Mouse (Mus musculus): ENCODE results near the gene Tcf7.
A peak's percentile ranks its signal among the peaks of the same experiment; 100 is the strongest.

Tcf7 gene

DNA sequence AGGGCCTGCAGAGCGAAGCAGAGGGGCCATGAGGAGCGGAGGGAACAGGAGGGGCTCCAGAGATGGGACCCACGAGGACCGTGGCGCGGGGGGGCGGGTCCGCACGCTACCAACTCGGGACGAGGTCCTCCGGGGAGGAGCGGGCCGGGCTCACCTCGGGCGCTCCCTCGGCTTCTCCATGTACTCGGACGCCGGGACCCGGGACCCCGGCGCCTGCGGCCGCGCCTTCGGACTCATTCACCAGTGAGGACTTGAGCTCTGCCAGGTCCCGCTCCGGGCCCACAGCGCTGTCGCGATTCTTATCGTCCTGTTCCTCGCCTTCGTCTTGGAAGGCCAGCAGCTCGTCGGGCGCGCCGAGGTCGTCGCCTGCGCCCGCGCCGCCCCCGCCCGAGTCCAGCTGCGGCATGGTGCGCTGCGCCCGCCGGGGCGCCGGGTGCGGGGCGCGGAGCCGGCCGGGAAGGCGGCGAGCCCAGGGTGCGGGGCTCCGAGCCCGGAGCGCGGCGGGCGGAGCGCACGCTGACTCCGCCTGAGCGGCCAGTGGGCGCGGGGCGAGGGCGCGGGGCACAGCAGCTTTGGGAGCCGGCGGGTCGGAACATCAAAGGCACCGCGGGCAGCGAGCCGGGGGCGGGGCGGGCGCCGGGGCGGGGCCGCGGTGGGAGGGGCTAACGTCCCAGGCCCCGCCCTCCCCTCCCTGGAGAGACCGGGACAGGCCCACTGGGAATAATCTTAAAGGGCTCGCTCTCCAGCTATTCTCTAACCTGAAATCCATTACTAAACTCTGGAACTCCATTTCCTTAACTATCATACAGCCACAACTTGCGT, at the start of gene Tcf7:
Tcf7 (minus strand) TSS at position 241 of the 822 bp plus-strand sequence.
- peak; percentile 79 for DNase-seq

DNA sequence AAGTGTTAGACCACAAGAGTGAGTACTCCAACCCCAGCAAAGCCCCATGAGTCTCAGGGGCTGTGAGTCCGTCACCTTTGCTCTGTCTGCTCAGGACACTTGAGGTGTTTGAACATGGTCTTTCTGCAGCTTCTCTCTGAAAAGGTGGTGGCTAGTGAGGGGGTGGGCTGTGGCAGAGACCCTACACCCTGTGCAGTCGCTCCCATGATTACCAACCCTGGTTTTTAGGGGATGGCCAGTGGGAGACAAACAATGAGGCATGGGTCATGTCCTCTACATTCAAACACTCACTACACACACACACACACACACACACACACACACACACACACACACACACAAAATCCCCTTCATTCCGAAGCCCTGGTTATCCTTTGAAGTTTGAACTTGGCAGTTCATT, 44.5 kb upstream of the Tcf7 start:
- no peak for DNase-seq

DNA sequence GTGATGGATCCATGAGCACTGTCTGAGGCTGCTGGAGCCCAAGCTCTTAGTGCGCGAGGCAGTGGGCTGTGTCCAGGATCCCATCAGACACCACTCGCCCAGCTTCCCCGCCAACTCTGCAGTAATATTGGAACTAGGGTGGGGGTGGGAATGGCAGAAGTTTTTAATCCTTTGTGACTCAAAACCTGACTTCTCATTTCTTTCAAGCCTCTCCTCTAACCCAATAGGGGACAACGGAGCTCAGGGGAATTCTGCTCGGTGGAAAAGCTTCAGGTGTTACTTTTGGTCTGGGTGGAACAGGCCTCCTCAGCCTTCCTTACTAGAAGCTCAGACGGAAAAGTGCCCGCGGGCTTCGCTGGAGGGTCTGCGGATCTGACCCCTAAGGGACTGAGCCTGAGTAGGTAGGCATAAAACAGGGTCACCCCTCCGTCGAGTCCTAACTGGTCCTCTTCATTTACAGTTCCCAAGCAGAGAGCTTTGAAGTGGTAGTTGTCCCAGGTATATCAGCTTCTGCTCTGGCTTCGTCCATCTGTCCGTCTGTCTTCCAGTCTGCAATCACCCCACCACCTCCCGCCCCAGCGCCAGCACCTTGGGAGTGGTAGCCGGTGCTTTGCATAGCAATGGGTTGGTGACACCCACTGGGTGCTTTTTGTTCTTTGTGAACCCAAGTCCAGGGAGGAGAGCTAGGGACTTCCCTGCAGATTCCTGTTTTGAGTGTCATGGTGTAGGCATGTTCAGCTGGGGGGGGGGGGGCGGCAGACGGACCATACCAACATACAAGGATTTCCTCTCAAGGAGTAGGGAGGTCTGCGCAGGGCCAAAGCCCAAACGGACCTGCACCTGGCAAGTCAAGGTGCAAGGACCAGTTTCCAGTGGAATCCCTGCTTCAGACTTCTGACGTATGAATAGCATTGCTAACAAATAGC, 41.9 kb upstream of the Tcf7 start:
- no peak for DNase-seq

DNA sequence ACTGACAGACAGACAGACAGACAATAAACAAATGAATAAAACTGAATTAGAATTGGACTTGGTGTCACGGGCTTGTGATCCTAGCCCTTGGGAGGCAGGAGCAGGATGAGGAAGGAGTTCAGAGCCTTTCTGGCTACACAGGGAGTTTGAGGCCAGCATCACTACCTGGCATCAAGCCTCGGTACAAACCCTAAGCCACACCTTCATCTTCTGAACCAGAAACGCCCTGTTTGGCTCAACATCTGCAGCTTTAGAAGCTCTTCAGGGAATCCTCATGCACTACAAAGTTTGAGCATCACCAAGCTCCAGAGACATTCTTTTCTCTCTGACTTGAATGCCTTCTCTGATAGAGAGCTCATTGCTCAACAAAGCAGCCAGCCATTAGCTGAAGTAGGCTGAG, 38.7 kb upstream of the Tcf7 start:
- DNase-seq = no peak

DNA sequence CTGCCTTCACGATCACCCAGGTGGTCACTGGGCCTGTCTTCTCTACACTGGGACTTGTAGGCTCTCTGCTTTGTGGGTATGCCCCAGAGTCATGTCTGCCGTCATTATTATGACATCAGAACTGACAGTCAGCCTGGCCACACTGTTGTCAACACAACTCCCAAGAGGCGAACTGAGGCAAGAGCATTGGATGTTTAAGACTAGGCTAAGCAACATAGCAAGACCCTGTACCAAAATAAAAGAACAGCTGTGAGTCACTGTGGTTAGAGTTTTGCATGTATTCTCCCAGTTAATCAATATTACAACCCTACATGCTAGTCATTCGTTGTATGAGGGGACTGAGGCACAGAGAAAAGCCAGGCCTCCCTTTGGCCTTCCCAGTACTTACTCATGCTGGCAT, 37.7 kb upstream of the Tcf7 start:
- no peak for DNase-seq

DNA sequence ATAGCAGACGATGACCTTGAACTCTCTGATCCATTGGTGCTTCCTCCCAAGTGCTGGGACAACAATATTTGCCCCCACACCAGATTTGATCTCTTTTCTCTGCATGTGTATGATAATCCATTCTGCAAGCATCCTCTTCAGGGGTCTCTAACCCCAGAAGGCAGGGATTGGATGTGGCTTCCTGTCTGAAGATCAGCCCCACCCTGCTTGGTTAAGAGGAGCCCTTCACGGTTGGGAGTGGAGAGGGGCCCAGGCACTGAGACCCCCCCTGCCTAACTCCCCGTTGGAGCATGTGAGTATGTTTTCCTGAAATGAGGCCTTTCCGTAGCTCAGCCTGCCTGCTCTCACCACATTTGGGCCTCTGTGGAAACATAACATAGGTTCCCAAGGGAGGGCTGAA, 36.9 kb upstream of the Tcf7 start:
- no peak for DNase-seq

DNA sequence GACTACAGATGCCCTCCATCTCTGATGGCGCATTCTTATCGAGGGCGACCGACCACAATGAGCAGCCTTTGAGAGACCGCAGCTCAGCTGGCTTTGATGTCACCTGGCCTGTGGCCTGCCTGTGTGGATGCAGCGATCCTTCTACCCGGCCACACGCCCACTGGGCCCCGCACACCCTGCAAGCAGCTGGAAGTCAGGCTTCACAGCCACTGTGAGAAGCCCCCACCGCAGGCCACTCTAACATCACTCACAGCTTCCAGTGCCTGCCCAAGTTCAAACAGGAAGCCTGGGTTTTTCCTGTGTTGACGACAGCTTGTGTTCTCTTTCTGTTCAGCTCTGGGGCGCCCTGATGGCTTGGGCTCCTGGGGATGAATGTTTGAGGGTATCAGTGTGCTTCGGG, 35.6 kb upstream of the Tcf7 start:
- no peak for DNase-seq

DNA sequence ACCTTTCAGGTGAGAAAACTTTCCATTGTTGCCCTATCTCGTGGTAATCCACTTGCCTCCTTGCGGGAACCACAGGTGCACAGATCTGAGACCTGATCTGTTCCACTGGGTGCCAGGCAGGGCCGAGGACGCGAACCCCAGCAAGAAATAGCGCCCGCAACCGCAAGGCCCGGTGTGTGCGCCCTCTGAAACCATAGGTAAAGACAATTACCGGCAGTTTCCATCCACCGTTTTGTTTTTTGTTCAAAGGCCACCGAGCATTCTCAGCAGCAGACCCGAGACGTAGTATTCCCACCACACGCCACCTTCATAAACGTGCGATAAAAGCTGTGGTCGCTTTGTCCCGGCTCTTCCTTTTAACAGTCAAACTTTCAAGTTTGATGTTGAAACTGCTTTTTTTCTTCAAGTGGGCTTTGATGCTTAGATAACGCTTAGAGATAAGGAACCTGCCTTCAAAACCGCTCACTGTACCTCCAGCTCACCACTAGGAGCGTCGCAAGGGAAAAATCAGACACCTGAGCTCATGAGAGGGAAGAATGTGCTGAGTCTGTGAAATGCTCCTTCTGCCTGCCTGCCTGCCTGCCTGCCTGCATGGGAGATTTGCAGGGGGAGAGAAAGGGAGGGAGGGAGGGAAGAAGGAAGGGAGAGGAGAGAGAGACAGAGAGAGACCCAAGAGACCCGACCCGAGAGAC, 31.4 kb upstream of the Tcf7 start:
- DNase-seq = peak; percentile 13

DNA sequence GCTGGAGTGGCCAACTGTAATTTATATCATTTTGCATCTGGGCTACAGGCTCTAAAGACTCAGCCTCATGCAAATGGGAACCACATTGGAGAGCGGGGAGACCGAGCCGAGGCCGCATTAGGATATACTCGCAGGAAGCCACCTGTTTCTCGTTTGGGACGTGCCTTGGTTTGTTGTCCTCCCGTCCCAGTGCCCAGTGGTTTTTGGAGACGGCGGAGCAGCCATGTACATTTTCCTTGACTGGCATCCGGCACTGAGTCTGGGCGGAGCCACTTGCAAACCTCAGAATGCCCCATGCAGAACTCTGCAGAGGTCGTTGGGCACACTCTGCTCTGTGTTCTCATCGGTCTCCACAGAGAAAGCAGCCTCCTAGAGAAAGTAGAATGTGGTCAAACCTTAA, 27.9 kb upstream of the Tcf7 start:
- no peak for DNase-seq

DNA sequence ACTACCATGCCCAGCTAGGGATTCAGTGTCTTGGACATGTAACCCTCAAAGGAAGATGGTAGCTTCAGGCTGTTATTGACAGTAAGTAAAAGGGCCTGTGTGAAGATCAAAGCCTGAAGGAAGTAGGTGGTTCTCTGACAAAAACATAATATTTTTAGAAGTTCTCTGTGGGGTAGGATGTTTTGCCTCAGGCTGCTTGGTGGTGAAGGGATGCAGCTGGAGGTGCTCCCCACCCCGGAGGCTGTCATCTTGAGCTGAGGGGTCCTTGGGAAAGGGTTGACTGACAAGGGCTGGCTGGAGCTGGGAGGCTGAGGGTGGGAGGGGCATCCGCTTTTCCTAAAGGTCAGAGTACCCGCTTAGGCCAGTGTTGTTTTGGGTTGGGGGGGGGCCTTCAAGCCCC, 26.7 kb upstream of the Tcf7 start:
- DNase-seq = no peak

DNA sequence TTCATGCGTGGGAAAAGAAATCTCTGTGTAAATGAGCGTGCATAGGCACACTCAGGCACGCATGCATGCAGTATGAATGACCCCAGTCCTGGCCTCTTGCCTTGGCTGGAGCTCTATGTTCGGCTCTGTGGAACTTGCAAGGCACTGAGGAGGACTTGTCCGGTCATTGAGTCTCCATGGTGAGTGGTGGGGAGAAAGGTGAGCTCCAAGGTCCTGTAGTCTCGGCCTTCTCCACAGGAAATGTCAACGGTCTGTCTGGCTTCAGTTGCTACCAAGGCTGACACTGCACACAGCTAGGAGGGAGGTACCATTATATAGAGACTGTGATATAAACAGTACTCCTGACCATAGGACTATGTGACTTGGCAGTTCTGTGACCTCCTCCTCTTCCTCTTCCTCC, 23.6 kb upstream of the Tcf7 start:
- no peak for DNase-seq

DNA sequence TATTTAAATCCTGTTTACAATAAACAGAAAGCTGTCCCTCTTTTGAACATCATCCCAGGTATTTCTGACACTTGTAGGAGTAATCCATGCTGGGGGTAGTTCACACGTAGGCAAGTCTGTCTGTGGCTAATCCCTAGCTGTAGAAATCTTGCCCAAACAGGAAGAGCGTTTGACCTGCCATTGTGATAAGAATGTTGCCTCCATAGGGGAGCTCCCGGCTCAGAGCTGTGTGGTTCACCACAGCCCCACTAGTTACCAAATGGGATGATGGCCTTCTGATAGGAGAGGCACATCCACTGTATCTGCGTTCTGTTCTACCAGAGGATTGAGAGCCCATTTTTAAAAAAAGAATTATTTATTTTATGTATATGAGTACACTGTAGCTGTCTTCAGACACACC, 22.5 kb upstream of the Tcf7 start:
- no peak for DNase-seq

DNA sequence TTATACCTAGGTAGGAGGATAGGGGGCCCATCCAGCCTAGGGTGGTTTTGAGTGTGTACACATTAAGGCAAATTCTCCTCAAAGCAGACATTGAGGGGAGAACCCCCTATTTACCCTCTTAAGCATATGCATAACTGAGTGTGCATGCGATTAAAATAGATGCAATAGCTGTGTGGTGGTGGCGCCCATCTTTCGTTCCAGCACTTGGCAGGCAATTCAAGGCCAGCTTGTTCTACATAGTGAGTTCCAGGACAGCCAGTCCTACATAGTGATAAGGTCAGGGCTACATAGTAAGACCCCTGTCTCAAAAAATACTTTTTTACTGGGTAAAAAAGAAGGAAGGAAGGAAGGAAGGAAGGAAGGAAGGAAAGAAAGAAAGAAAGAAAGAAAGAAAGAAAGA, 19.9 kb upstream of the Tcf7 start:
- no peak for DNase-seq

DNA sequence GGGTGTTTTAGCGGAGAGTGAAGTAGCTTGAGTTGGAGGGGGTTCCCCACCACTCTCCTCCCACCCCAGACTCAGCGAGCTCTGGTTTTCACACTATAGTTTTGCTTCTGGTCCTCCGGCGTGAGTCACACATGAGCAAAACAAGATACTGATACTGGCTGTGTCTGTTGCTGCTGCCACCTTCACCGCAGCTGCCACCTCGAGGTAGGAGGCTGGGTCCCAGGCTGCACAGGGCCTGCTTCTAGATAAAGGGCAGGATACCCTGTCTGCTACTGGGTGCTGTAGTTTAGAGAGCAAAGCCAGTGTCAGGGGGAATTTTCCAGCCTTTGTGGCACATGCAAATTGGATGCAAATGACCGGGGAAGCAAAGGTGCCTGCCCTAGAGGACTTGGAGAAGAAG, 16.9 kb upstream of the Tcf7 start:
- DNase-seq = no peak

DNA sequence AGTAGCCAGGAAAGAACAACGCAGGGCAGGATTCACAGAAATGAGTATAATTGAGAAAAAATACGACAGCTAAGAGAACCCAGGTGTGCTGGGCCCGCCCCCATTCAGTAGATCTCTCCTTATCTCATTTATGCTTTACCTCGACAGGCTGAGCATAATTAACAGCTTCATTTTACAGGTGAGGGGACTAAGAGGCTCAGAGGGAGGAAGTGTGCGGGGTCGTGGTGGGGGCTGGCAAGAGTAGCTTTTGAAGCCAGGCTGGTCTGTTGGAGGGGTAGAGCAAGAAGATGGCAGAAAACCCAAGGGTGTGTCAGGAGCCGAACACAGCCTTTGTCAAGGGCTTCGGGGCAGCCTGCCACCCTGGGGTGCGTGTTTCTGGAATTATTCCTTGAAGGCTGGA, 16.1 kb upstream of the Tcf7 start:
- no peak for DNase-seq

DNA sequence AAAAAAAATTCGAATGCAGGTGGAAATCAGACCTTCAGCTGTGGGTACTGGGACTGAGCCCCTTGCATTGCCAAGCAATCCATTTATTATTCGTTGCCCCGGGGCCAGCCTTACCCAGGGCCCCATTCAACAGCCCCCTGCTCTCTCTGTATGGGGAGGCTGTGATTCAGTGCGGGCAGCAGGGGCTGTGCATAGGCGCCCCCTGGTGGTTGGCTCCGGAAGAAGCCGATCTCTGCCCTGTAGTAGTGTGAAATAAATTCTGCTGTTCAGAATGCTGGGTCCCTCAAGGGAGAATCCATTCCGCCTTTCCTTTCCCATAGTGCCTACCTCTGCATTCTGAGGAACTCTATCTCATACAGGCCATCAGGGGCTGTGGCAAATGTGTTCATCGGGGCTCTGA, 14.5 kb upstream of the Tcf7 start:
- peak; percentile 85 for DNase-seq

DNA sequence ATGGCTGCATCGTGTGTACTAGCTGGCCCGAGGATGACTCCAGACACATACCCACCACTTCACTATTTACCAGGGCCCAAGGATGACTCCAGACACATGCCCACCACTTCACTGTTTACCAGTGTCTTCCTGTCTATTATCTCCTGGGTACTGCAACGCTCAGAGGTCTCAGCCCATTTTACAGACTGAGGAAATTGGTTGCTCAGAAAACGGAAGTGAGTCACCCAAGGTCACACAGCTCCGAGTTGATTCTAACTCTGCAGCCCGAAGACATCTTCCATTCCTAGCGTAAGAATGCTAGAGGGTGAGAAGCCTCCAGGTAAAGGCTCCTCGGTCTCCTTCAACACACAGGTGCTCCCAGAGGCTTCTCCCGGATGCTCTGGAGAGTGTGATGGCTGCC, 11.3 kb upstream of the Tcf7 start:
- no peak for DNase-seq

DNA sequence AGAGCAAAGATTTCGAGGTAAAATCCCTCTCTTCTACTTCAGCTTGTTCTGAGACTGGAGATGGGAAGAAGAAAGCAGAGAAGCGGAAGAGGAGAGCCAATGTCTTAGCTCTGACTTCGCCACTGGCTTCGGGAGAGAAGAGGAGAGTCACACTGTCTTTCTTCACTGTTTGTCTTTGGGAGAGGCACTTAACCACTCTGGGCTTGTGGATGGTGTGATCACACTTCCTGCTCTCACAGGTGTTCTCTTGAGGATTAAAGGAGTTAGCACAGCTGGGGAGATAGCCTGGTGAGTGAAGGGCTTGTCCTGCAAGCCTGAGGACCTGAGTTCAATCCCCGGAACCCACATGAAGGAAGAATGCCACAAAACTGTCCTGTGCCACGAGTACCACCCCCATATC, 10.1 kb upstream of the Tcf7 start:
- DNase-seq = no peak

DNA sequence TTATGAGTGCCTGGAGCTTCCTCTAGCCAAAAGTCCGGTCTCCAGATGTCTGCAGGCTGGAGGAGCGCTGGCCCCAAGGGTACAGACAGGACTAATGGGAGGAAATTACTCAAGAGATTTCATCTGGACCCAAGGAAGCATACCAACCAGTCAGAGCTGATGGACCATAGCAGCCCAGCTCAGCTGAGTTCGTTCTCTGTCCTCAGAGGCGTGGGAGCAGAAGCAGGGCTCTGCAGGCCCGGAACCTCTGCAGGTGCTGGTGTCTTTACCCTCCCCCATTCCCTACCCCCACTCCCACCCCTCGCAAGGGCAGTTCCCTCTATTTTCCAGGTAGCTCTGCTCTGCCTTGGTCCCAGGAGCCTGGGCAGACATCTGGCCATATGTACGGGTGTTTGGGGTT, 9.5 kb upstream of the Tcf7 start:
- no peak for DNase-seq

DNA sequence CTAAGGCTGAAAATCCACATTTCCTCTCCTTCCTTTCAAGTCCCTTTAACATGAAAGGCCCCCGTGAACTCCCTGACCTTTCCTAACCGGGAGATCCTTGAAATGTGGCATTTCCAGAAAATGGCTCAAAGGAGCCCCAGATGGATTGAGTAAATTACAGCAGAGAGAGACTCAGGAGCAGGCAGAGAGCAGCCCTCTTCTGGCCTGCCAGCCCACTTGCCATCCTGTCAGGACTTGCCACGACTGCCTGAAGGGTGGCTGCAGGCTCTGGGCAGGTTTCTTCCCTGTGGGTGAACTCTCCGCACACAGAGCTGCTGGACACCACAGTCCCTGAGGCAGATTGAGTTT, 4.1 kb upstream of the Tcf7 start:
- no peak for DNase-seq

DNA sequence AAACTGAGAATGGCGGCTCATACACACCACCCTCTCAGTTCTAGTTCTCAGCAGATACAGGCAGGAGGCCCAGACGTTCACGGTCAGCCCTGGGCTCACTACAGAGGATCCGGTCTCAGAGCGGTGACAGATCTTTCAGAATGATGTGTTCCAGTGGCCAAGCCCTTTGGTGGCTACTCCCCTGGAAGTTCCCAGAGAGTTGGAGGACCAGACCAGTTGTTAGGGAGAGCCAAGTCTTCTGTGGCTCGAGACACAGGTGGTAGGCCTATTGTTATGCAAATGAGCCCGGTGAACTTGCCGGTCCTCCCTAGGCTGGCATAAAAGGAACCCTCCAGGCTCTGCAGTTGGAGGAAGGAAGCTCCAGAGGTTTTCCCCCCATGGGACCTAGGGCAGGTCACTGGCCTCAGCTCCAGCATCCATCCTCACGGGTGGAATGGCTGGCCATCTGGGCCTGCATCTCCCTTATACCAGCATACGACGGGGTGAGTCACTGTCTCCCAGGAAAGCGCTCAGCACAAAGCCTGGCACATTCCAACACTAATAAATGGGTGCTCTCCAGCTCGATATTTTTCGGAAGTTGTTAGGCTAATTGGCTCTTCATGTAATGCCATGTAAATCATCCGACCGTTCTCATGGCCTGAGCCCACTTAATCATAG, 3.6 kb upstream of the Tcf7 start:
- DNase-seq = no peak

DNA sequence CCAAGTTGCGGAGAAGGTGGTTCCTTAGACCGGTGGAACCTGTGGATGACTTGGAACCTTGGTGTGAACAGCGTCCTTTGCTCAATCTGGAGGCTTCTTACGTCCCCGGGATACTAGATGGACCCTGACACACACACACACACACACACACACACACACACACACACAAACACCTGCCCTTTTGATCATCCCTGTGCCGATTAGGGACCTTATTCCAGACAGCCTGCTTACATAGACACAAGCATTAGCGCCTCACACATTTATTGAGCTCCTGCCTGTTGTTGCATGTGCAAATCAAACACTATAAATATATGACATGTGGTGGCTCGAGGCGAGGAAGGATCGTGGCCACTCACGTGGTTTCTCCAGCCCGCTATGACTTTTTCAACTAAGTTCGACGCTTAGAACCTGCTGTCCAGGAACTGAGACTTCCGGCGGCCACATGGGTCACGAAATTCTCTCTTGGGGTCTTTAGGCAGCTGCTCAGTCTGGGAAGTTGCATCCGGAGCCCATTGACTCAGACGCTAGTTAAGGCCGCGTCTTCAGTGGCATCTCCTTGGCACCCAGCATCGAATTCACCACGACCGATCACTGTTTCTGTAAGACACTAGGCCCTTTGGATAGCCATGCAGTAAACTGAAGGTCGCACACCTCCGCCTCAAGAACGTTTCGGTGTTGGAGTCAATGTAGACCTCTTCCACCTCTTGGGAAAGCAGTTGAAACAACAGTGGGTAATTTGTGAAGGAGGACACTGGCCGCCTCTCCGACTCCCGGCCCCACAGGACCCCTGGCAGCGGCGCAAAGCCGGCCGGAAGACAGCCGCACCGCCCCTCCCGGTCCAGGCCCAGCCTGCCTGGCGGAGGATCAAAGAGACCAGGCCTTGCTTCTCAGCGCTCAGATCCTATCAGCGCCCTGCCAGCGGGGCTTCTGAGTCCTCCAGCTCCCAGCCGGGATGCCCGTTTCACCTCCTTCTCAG, 1.1 kb upstream of the Tcf7 start:
- DNase-seq = peak; percentile 52
